Mouse (Mus musculus): ENCODE measurements at regions not wholly inside any gene's neighbourhood (a gene's known extent, or its start where the extent isn't known, plus 50 kb on each side); places are given as distances from the start of the nearest gene placed in this dataset.
A peak's percentile ranks its signal among the peaks of the same experiment; 100 is the strongest.

- no peak for DNase-seq
- intact Hi-C loops (cut with DNase I) = no loop called here
Measured at GRCm38 (mm10) chr14:99430323-99430722, 131.8 kb downstream of the Klf5 start.

GRCm38 (mm10) chr14:99431697-99432096, 133.2 kb downstream of the Klf5 start:
- intact Hi-C loops (cut with DNase I) = no loop called here
- no peak for DNase-seq

- intact Hi-C loops (cut with DNase I) = no loop called here
- DNase-seq = no peak
Measured at GRCm38 (mm10) chr14:99434645-99435044, 136.2 kb downstream of the Klf5 start.

- no peak for DNase-seq
- intact Hi-C loops (cut with DNase I) = no loop called here
Measured at GRCm38 (mm10) chr14:99435512-99435911, 137.0 kb downstream of the Klf5 start.

DNA sequence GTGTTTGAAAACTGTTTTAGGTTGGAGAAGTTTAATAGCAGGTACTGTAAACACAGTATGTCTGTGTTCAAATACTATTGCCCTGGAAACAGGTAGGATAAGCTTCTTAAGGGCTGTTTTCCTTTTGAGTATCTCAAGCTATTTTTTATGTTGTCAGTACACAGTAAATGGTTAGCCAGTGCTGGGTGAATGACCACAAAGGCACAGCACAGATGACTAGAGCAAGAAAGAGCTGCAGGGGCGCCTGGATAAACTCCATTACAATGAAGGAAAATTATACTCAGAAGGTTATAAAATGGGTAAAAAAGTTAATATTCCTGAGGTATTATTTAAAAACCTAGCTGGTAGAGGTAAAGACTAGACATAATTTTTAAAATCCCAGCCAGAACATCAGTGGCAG, 137.6 kb downstream of the Klf5 start:
- DNase-seq = no peak
- intact Hi-C loops (cut with DNase I) = no loop called here

GRCm38 (mm10) chr14:99449112-99449511, 150.6 kb downstream of the Klf5 start:
- intact Hi-C loops (cut with DNase I) = no loop called here
- DNase-seq = no peak

DNA sequence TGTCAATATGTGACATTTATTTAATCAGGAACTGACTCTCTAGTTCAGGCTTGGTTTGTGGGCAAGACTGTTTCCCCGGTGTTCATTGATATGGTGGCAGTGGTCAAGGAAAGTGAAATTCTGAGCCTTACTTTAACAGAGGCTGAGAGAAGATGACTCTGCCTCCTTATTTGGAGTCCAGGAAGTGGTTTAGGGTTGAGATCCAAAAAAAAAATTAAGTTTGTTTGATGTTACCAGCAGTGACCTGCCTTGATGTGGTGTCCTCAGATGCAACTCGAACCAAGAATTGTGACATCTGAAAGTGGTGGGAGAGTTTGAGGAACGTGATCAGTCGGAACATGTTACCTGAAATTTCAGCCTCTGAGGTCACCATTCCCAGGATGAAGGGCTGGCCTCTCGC, 151.4 kb downstream of the Klf5 start:
- DNase-seq = no peak
- intact Hi-C loops (cut with DNase I) = no loop called here

DNA sequence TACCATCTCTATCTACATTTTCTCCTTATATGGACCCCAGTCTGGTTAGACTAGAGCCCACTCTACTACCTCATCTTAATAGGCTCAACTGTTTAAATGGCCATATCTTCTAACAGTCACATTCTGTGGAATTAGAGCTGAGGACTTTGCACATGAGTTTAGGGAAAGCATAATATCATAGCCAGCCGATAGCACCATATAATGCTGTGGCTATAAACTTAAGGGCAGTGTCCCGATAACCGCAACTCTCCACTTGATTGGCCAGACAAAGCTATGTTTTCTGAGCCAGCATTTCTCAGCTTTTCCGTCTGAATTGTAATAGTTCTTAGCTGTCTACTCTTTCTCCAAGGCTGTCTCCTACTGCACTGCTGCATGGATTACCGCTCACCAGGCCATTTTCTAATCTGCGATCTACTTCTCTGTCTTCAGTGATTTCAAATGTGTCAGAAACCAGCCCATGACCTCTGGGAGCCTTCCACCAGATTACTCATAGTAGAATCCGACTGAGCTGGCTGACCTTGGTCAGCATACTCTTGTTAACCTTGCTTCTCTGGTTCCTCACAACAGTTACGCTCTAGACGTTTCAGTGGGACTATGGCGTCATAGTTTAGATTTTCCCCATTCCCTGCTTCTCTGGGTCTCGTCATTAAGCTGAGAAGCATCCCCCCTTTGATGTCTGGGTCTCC, 152.8 kb downstream of the Klf5 start:
- DNase-seq = no peak
- intact Hi-C loops (cut with DNase I) = no loop called here

GRCm38 (mm10) chr14:99453916-99454315, 155.4 kb downstream of the Klf5 start:
- no peak for DNase-seq
- intact Hi-C loops (cut with DNase I) = no loop called here

- intact Hi-C loops (cut with DNase I) = no loop called here
- DNase-seq = no peak
Measured at GRCm38 (mm10) chr14:99456555-99456954, 158.1 kb downstream of the Klf5 start.

GRCm38 (mm10) chr14:99457573-99457972, 159.1 kb downstream of the Klf5 start:
- intact Hi-C loops (cut with DNase I) = no loop called here
- DNase-seq = no peak

GRCm38 (mm10) chr14:99472111-99472510, 173.6 kb downstream of the Klf5 start:
- DNase-seq = no peak
- intact Hi-C loops (cut with DNase I) = no loop called here

GRCm38 (mm10) chr14:99475271-99475670, 176.8 kb downstream of the Klf5 start:
- intact Hi-C loops (cut with DNase I) = no loop called here
- no peak for DNase-seq

DNA sequence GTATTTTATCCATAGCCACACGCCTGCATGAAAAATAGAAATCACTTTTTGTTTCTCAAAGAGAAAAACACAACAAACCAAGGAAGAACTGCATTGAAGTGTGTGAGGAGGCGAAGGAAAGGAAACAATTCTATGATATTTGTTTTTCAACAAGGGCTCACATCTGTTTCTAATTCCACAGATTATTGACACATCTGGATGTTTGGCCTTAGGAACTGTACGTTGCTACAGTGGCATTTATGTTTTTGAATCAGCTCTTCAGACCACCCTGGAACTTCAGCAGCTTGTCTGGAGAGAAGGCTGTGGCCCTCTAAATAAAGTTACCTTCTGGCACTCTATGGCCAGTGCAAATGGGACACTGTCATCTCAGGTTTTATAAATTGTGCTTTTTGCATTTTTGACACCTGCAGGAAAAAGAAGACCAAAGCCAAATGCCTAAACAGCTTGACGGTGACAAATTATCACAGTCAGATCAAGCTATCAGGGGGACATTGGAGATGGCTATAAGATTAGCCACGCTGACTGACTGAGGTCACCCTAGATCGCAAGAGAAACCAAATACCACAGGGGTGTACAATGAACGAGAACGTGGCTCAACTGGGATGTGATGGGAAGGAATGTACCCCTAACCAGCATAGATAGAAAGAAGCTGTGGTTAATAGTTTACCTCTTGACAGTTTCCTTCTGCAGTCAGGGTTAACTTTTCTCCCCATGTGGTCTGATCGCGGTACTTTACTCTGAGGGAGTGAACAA, 182.0 kb downstream of the Klf5 start:
- intact Hi-C loops (cut with DNase I) = no loop called here

GRCm38 (mm10) chr14:99487981-99488380, 189.5 kb downstream of the Klf5 start:
- DNase-seq = peak in 1 of 2 experiments; percentile 3
- intact Hi-C loops (cut with DNase I) = no loop called here

More for the DNA sequence above, 182.0 kb downstream of the Klf5 start:
- no peak for DNase-seq

GRCm38 (mm10) chr14:99493197-99493596, 194.7 kb downstream of the Klf5 start:
- intact Hi-C loops (cut with DNase I) = no loop called here
- no peak for DNase-seq

DNA sequence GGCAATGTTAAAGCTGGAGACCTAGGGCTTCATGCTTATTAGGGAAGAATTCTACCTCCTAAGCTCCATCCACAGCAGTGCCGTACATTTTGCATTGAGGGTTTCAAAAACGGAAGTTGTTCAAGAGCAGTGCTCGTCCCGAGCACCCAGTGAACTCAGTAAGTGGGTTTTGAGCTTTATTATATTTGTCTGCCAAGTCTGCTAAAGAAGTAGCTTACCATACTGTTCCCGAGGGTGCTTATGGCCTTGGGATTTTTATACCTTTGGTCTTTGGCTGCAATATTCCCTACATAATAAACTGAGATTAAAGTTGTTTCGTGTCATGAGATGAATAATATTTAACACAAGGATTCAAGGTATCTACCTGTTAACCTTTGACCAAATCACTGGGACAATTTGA, 195.2 kb downstream of the Klf5 start:
- intact Hi-C loops (cut with DNase I) = no loop called here
- DNase-seq = no peak

GRCm38 (mm10) chr14:99499502-99500266, 201.2 kb downstream of the Klf5 start:
- intact Hi-C loops (cut with DNase I) = no loop called here
- no peak for DNase-seq

GRCm38 (mm10) chr14:99504909-99505308, 206.4 kb downstream of the Klf5 start:
- no peak for DNase-seq
- intact Hi-C loops (cut with DNase I) = no loop called here

DNA sequence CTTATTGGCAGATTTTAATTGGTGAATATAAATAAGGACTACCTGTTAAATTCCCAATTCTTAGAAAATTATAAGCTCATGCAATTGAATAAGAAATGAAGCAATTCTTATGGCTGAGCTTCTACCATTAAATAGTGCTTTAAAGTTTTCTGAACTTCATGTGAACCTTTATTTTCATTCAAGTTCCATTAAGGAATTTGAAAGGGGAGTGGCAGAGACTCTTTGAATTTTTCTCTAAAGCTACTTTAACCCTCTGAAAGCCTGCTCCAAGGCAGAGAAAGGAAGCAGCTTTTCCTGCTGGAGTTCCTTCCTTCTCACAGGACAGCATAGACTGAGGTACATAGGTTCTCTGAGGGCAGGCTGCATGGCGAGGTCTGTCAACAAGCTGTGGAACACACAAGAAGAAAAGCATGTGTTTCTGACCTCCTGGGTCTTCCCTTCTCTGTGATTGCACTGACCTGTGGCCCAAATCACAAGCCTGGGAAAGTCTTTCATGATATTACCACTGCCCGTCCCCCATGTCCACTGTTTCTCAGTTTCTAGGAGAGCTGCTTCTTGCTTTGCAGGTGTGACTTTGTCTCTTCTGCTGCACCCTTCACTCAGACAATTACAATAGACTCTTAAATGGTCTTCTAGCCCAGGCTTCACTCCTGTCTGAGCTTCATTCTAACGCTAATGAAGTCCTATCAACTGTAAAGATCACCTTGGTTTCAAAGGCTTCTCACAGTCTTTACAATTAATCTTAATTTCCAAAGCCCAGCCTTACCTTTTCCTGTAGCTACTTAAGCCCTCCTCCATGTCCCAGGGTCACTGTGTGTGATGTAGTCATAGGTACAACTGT, 211.4 kb downstream of the Klf5 start:
- no peak for DNase-seq
- intact Hi-C loops (cut with DNase I) = no loop called here

DNA sequence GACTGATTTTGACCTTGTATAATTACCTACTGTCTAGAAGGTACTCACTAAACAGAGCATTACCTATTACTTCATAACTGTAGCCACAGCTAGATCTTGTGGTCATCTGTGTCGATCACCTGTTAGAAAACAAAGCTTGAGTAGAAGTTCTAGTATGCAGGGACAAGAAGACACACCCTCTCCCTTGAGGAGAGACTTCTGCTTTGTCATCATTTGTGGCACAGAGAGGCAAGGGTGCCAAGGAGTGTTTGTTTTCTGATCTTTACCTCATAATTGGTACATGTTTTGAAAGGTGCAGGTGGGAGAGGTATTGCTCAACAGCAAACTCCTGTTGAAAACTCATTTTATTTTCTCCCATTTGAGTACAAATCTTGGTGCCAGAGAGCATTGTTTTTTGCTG, 217.0 kb downstream of the Klf5 start:
- no peak for DNase-seq
- intact Hi-C loops (cut with DNase I) = no loop called here

All from heart, postnatal 10 days (tissue).